Mouse (Mus musculus) hindbrain, postnatal 0 days (tissue): ENCODE results near the gene Npc2. TPM values are rescaled to one million over a fixed set of nuclear protein-coding genes. Genes with fewer than 3 reads are reported as not detected.

ENCODE experiments used
- ATAC-seq: fragments of 200-750 bp; cut with Nextera tagmentation; 2 replicates; pipeline ENCODE4 v1.8.0; 2017; ENCODE audit warnings: mild to moderate bottlenecking, moderate TSS enrichment, moderate library complexity
- DNase-seq: peaks from one replicate; pipeline ENCODE4 v3.0.0-alpha.2; 2015; ENCODE audit warnings: low spot score
- H3K27ac ChIP-seq: fragments of 300-500 bp; sonication (generic); 2 replicates; pipeline ENCODE4 v1.5.1; 2014; ENCODE audit warnings: mild to moderate bottlenecking
- H3K27me3 ChIP-seq: fragments of 300-500 bp; sonication (generic); 2 replicates; pipeline ENCODE4 v1.6.1; 2014; ENCODE audit warnings: low read length, mixed read lengths; ENCODE audit not compliant: insufficient read depth
- H3K36me3 ChIP-seq: fragments of 300-500 bp; sonication (generic); 2 replicates; pipeline ENCODE4 v1.6.1; 2014; ENCODE audit warnings: low read length, mixed read lengths; ENCODE audit not compliant: insufficient read depth
- H3K4me1 ChIP-seq: fragments of 300-500 bp; sonication (generic); 2 replicates; pipeline ENCODE4 v1.6.1; 2014; ENCODE audit warnings: antibody characterized with exemption, low read length, mixed read lengths; ENCODE audit not compliant: insufficient read depth
- H3K4me2 ChIP-seq: fragments of 300-500 bp; sonication (generic); 2 replicates; pipeline ENCODE4 v1.6.1; 2014; ENCODE audit warnings: low read depth, mild to moderate bottlenecking, low read length, moderate library complexity, mixed read lengths
- H3K4me3 ChIP-seq: fragments of 300-500 bp; sonication (generic); 2 replicates; pipeline ENCODE4 v1.5.1; 2014; ENCODE audit warnings: low read length
- H3K9ac ChIP-seq: fragments of 300-500 bp; sonication (generic); replicated peaks from 2 replicates; pipeline ENCODE4 v1.6.1; 2014; ENCODE audit warnings: mild to moderate bottlenecking, low read length, moderate library complexity, mixed read lengths
- H3K9me3 ChIP-seq: fragments of 300-500 bp; sonication (generic); 2 replicates; pipeline ENCODE4 v1.6.1; 2016; ENCODE audit warnings: low read length, mixed read lengths
- CTCF ChIP-seq: IDR thresholded peaks from 2 replicates; pipeline ENCODE4 v1.5.1; 2016; ENCODE audit warnings: antibody characterized with exemption, control low read depth, low read depth
- WGBS: fragments of 180-500 bp; shearing (Covaris S2); extraction: QIAGEN DNeasy Blood & Tissue Kit; methylation state at CpG from one replicate; pipeline ENCODE4 v1.1.7; 2014; 5-methylcytosine and 5-hydroxymethylcytosine counted together
- polyA plus RNA-seq: library from polyadenylated mRNA; unstranded; fragments of >200 nt; fragmentation: Nextera tagmentation; extraction: Ambion mirVana; gene quantifications from 2 replicates; pipeline ENCODE4 v1.2.1, GENCODE M21; 2015
- total RNA-seq: library from RNA; depleted of rRNA; stranded (reverse); fragments of >200 nt; gene quantifications from 2 replicates; pipeline ENCODE4 v1.2.3, GENCODE M21; 2014

The Npc2 gene
- total and polyA plus RNA-seq, 2 experiments from 2014 or later: 39.5 to 55.4 TPM

GRCm38 (mm10) chr12:84733366-84733765, 39.6 kb downstream of the Npc2 start:
- no peak for ATAC-seq
- H3K4me1 ChIP-seq: no peaks in the 10 kb centered on the region
- TF ChIP-seq CTCF: no peak

GRCm38 (mm10) chr12:84728421-84728820, 44.5 kb downstream of the Npc2 start:
- DNase-seq (no peak), ATAC-seq (no peak)
- no peak overlapping the region for H3K27ac ChIP-seq
- no peaks in the 10 kb centered on the region for H3K27me3 ChIP-seq
- WGBS: 91% methylated on average over 10 of the region's 10 CpGs
- H3K4me1 ChIP-seq: no peaks in the 10 kb centered on the region
- no peaks in the 10 kb centered on the region for H3K36me3 ChIP-seq
- no peak for TF ChIP-seq CTCF
- H3K9me3 ChIP-seq: no peaks in the 10 kb centered on the region
- no peak overlapping the region for H3K4me3 ChIP-seq
- no peak overlapping the region for H3K4me2 ChIP-seq
- H3K9ac ChIP-seq: no peak overlapping the region

More at GRCm38 (mm10) chr12:84733366-84733765, 39.6 kb downstream of the Npc2 start:
- Histone ChIP-seq H3K9ac (no peak overlapping the region), H3K4me2 (no peak overlapping the region), H3K4me3 (no peak overlapping the region), H3K9me3 (no peaks in the 10 kb centered on the region), H3K36me3 (no peaks in the 10 kb centered on the region), H3K27ac (no peak overlapping the region), H3K27me3 (no peaks in the 10 kb centered on the region)
- DNase-seq: no peak
- 76% methylated on average over 13 of the region's 13 CpGs for WGBS

GRCm38 (mm10) chr12:84727434-84727833, 45.5 kb downstream of the Npc2 start:
- Histone ChIP-seq H3K27me3 (no peaks in the 10 kb centered on the region), H3K4me3 (no peak overlapping the region), H3K9me3 (no peaks in the 10 kb centered on the region), H3K9ac (no peak overlapping the region), H3K36me3 (no peaks in the 10 kb centered on the region), H3K27ac (no peak overlapping the region), H3K4me2 (no peak overlapping the region), H3K4me1 (no peaks in the 10 kb centered on the region)
- DNase-seq (no peak), ATAC-seq (no peak)
- TF ChIP-seq CTCF: no peak
- WGBS: 74% methylated on average over 5 of the region's 5 CpGs

GRCm38 (mm10) chr12:84726986-84727385, 46.0 kb downstream of the Npc2 start:
- H3K4me1 ChIP-seq: no peaks in the 10 kb centered on the region
- no peaks in the 10 kb centered on the region for H3K9me3 ChIP-seq
- TF ChIP-seq CTCF: no peak
- no peaks in the 10 kb centered on the region for H3K36me3 ChIP-seq
- H3K9ac ChIP-seq: no peak overlapping the region
- H3K4me3 ChIP-seq: no peak overlapping the region
- H3K4me2 ChIP-seq: no peak overlapping the region
- 37% methylated on average over 4 of the region's 4 CpGs for WGBS
- no peaks in the 10 kb centered on the region for H3K27me3 ChIP-seq
- no peak overlapping the region for H3K27ac ChIP-seq
- no peak for DNase-seq
- ATAC-seq: no peak

GRCm38 (mm10) chr12:84726391-84726790, 46.6 kb downstream of the Npc2 start:
- no peak for TF ChIP-seq CTCF
- Histone ChIP-seq H3K27ac (no peak overlapping the region), H3K27me3 (no peaks in the 10 kb centered on the region), H3K4me2 (no peak overlapping the region), H3K9me3 (no peaks in the 10 kb centered on the region), H3K4me1 (no peaks in the 10 kb centered on the region), H3K4me3 (no peak overlapping the region), H3K36me3 (no peaks in the 10 kb centered on the region), H3K9ac (no peak overlapping the region)
- WGBS: 69% methylated on average over 4 of the region's 4 CpGs
- no peak for ATAC-seq
- no peak for DNase-seq

GRCm38 (mm10) chr12:84718462-84719244, 54.3 kb downstream of the Npc2 start:
- DNase-seq (no peak), ATAC-seq (no peak)
- Histone ChIP-seq H3K4me1 (no peaks in the 10 kb centered on the region), H3K4me3 (no peak overlapping the region), H3K4me2 (no peak overlapping the region), H3K36me3 (no peaks in the 10 kb centered on the region), H3K27me3 (no peaks in the 10 kb centered on the region), H3K9ac (no peak overlapping the region), H3K9me3 (no peaks in the 10 kb centered on the region), H3K27ac (no peak overlapping the region)
- no peak for TF ChIP-seq CTCF
- 85% methylated on average over 9 of the region's 9 CpGs for WGBS

- Histone ChIP-seq H3K4me1 (no peaks in the 10 kb centered on the region), H3K36me3 (no peaks in the 10 kb centered on the region), H3K27me3 (no peaks in the 10 kb centered on the region), H3K4me3 (no peak overlapping the region), H3K27ac (no peak overlapping the region), H3K9ac (no peak overlapping the region), H3K9me3 (no peaks in the 10 kb centered on the region), H3K4me2 (no peak overlapping the region)
- no peak for ATAC-seq
- no peak for TF ChIP-seq CTCF
- WGBS: 85% methylated on average over 6 of the region's 6 CpGs
- DNase-seq: no peak
Observed at GRCm38 (mm10) chr12:84714578-84714977, 58.4 kb downstream of the Npc2 start.
